Mouse (Mus musculus): Measurements from ENCODE around the gene Gsdma3. TPM values are rescaled to one million over a fixed set of nuclear protein-coding genes. Genes with fewer than 3 reads are reported as not detected.
A peak's percentile ranks its signal among the peaks of the same experiment; 100 is the strongest.

Gsdma3 gene
- total and polyA plus RNA-seq, 3 experiments: not detected

DNA sequence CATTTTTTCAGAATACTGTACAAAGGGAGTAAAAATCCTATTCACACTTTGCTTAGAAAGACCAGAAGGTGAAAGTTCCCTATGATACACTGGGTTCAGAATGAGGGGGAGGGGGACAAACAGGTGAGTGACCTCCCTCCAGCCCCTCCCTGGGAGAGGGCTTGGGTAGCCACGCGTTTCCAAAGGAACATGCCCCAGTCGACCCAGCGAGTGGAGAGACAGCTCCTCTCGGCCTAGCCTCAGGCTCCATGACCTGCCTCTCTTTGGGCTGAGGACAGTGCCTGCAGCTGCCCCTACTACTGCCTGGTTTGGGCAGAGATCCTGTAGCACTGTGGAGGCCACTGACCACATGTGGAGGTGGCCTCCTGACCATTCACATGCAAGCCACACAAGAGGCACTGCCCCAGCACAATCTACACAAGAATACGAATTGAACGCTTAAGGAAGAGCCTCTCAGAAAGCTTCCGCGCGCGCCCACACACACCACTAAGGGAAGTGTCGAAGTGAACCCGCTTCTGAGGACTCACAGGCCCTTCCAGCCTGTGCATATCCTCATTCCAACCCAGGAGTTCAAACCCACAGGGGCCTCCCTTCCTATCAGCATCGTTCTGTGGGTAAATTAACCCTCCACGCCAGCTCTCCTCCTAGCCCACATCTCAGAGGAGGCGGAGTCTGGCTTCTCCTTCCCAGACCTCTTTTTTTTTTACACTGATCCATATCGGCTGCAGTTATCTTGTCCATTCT, 44.7 kb upstream of the Gsdma3 start:
- peak; percentile 61; the same call in 1 of the 2 replicates for TF ChIP-seq HCFC1 (IDR thresholded peaks at IDR 0.05; ENCODE audit: low read depth, low read length)
- TF ChIP-seq JUND (IDR thresholded peaks at IDR 0.05; ENCODE audit: low read depth, low read length): no peak
- TF ChIP-seq ZMIZ1 (IDR thresholded peaks at IDR 0.05; ENCODE audit: low read depth, low read length): no peak
- no peak for TF ChIP-seq RAD21 (IDR thresholded peaks at IDR 0.05; ENCODE audit: low read depth, low read length)
- TF ChIP-seq TBP (IDR thresholded peaks at IDR 0.05; ENCODE audit: low read depth, low read length): peak; percentile 90
- TF ChIP-seq MYC (IDR thresholded peaks at IDR 0.05; ENCODE audit: low read depth, low read length): peak; percentile 46; the same call in 1 of the 2 replicates
- TF ChIP-seq UBTF (IDR thresholded peaks at IDR 0.05; ENCODE audit: borderline replicate concordance, insufficient read depth, low read depth, low read length): peak; percentile 65; the same call in 1 of the 2 replicates
- TF ChIP-seq ETS1 (IDR thresholded peaks at IDR 0.05; ENCODE audit: low read depth, low read length): peak; percentile 82
- peak; percentile 59 to 84; a peak in 3 of 4 replicates for TF ChIP-seq POLR2A (IDR thresholded peaks at IDR 0.05; ENCODE audit: control insufficient read depth in 1 of 2, insufficient read depth in 1 of 2, low read depth in 1 of 2, low read length in 2 of 2, poor library complexity in 1 of 2)
- no peak for TF ChIP-seq TAL1 (IDR thresholded peaks at IDR 0.05; ENCODE audit: low read length)
- peak; percentile 94 for TF ChIP-seq GATA1 (IDR thresholded peaks at IDR 0.05; ENCODE audit: low read depth, low read length)
- TF ChIP-seq USF1 (IDR thresholded peaks at IDR 0.05; ENCODE audit: low read depth, low read length): no peak
- peak; percentile 72 for TF ChIP-seq TCF12 (IDR thresholded peaks at IDR 0.05; ENCODE audit: low read depth, low read length)
- no peak for TF ChIP-seq CHD1 (IDR thresholded peaks at IDR 0.05; ENCODE audit: low read depth, low read length)
- peak; percentile 77 for TF ChIP-seq SIN3A (IDR thresholded peaks at IDR 0.05; ENCODE audit: low read length)
- TF ChIP-seq MAX (IDR thresholded peaks at IDR 0.05; ENCODE audit: low read length): no peak
- TF ChIP-seq ZNF384 (IDR thresholded peaks at IDR 0.05; ENCODE audit: low read depth, low read length): peak; percentile 97
- no peak for TF ChIP-seq POLR2AphosphoS5 (IDR thresholded peaks at IDR 0.05; ENCODE audit: borderline replicate concordance, low read depth, low read length)
- peak; percentile 59; the same call in 1 of the 2 replicates for TF ChIP-seq NELFE (IDR thresholded peaks at IDR 0.05; ENCODE audit: low read depth, low read length)
- TF ChIP-seq KAT2A (conservative IDR thresholded peaks at IDR 0.05; ENCODE audit: low read depth, low read length): no peak
- peak; percentile 62; the same call in 1 of the 2 replicates for TF ChIP-seq RCOR1 (IDR thresholded peaks at IDR 0.05; ENCODE audit: low read depth, low read length)
- TF ChIP-seq MXI1 (IDR thresholded peaks at IDR 0.05; ENCODE audit: low read depth, low read length): no peak
- TF ChIP-seq ELF1 (IDR thresholded peaks at IDR 0.05; ENCODE audit: low read depth, low read length): no peak
- TF ChIP-seq MYB (IDR thresholded peaks at IDR 0.05; ENCODE audit: low read depth, low read length): no peak
- peak; percentile 38; the same call in 1 of the 2 replicates for TF ChIP-seq MAZ (IDR thresholded peaks at IDR 0.05; ENCODE audit: low read depth, low read length)
- no peak for TF ChIP-seq USF2 (IDR thresholded peaks at IDR 0.05; ENCODE audit: borderline replicate concordance in 1 of 2, insufficient read depth in 1 of 2, low read depth in 1 of 2, low read length in 2 of 2)
- no peak for TF ChIP-seq MAFK (IDR thresholded peaks at IDR 0.05; ENCODE audit: borderline replicate concordance, low read depth, low read length)
- peak; percentile 40 to 69; a peak in 3 of 4 replicates for TF ChIP-seq EP300 (IDR thresholded peaks at IDR 0.05; ENCODE audit: low read depth in 1 of 2, low read length in 2 of 2)
- peak overlapping the region; percentile 99 for H3K27ac ChIP-seq (ENCODE audit: control insufficient read depth, low read depth, low read length)
- H3K27me3 ChIP-seq (ENCODE audit: control insufficient read depth in 1 of 2, insufficient read depth in 2 of 2, low read length in 2 of 2): no peaks in the 10 kb centered on the region
- peaks cover 2 to 56% of the 10 kb centered on the region in 2 experiments; a peak in 3 of 4 replicates for H3K36me3 ChIP-seq (ENCODE audit: control insufficient read depth in 1 of 2, insufficient read depth in 2 of 2, low read length in 2 of 2)
- H3K9me3 ChIP-seq (replicated peaks; ENCODE audit: insufficient read depth, low read length): no peaks in the 10 kb centered on the region
- H3K79me2 ChIP-seq (ENCODE audit: control insufficient read depth, insufficient read depth, low read length, poor library complexity): peaks cover 25% of the 10 kb centered on the region
- H3K4me1 ChIP-seq (ENCODE audit: control insufficient read depth in 1 of 2, insufficient read depth in 2 of 2, low read length in 2 of 2): peaks cover 36 to 63% of the 10 kb centered on the region in 2 experiments
- H3K4me3 ChIP-seq (ENCODE audit: control insufficient read depth in 1 of 2, insufficient read depth in 1 of 2, low read depth in 2 of 2, low read length in 2 of 2): peak overlapping the region; percentile 17 to 20; a peak in 3 of 4 replicates
- DNase-seq (ENCODE audit: low read depth, low spot score): peak; percentile 95
- peak overlapping the region; percentile 70 for H3K9ac ChIP-seq (ENCODE audit: control insufficient read depth, low read depth, low read length, poor library complexity, severe bottlenecking)

Data from MEL (cell line).